Mouse (Mus musculus) ovary, postnatal 10 days (tissue): Measurements from ENCODE around the gene Tm9sf1.

Experiments
- DNase-seq: peaks from one replicate; pipeline ENCODE4 v3.0.0; 2022; ENCODE audit warnings: low spot score

Tm9sf1 gene

GRCm38 (mm10) chr14:55643060-55643907, at the start of gene Tm9sf1:
Tm9sf1 (minus strand) TSS chr14:55643806.
- peak; percentile 93 for DNase-seq

- no peak for DNase-seq
Observed at GRCm38 (mm10) chr14:55689433-55689832, 45.8 kb upstream of the Tm9sf1 start.

- DNase-seq, result no peak
Observed at GRCm38 (mm10) chr14:55682118-55682493, 38.5 kb upstream of the Tm9sf1 start.

GRCm38 (mm10) chr14:55681160-55682117, 37.8 kb upstream of the Tm9sf1 start, which contains the start of gene Tinf2:
Tinf2 (minus strand) TSS chr14:55681820.
- DNase-seq, result peak; percentile 84

- no peak for DNase-seq
Observed at GRCm38 (mm10) chr14:55677615-55678014, 34.0 kb upstream of the Tm9sf1 start.

GRCm38 (mm10) chr14:55672741-55673060, 29.1 kb upstream of the Tm9sf1 start:
- no peak for DNase-seq

- DNase-seq, result peak; percentile 86
Observed at GRCm38 (mm10) chr14:55671833-55672740, 28.5 kb upstream of the Tm9sf1 start, which contains the start of the genes Gmpr2 and Nedd8. Gmpr2 (plus strand) TSS chr14:55671941. Nedd8 (minus strand) TSS chr14:55672124.

- DNase-seq, result no peak
Observed at GRCm38 (mm10) chr14:55671486-55671832, 27.9 kb upstream of the Tm9sf1 start.

- no peak for DNase-seq
Observed at GRCm38 (mm10) chr14:55660636-55661035, 17.0 kb upstream of the Tm9sf1 start.

- DNase-seq, result peak; percentile 41
Observed at GRCm38 (mm10) chr14:55659960-55660573, 16.5 kb upstream of the Tm9sf1 start, which contains the start of gene Mdp1. Mdp1 (minus strand) TSS chr14:55660508.

GRCm38 (mm10) chr14:55658011-55658410, 14.4 kb upstream of the Tm9sf1 start:
- DNase-seq, result no peak

GRCm38 (mm10) chr14:55656935-55657334, 13.3 kb upstream of the Tm9sf1 start:
- no peak for DNase-seq

GRCm38 (mm10) chr14:55651528-55651927, 7.9 kb upstream of the Tm9sf1 start:
- no peak for DNase-seq

- no peak for DNase-seq
Observed at GRCm38 (mm10) chr14:55649884-55650283, 6.3 kb upstream of the Tm9sf1 start, which contains the start of gene Tssk4. Tssk4 (plus strand) TSS chr14:55650184.

GRCm38 (mm10) chr14:55644261-55644888, 769 bp upstream of the Tm9sf1 start:
- no peak for DNase-seq

GRCm38 (mm10) chr14:55642679-55643059, 937 bp downstream of the Tm9sf1 start:
- no peak for DNase-seq

- DNase-seq, result no peak
Observed at GRCm38 (mm10) chr14:55641291-55641690, 2.3 kb downstream of the Tm9sf1 start.

GRCm38 (mm10) chr14:55640816-55641215, 2.8 kb downstream of the Tm9sf1 start:
- no peak for DNase-seq

GRCm38 (mm10) chr14:55637795-55638194, 5.8 kb downstream of the Tm9sf1 start, which contains the start of gene Gm49378:
Gm49378 (minus strand) TSS chr14:55637895.
- DNase-seq, result no peak

- peak; percentile 33 for DNase-seq
Observed at GRCm38 (mm10) chr14:55635523-55636007, 8.0 kb downstream of the Tm9sf1 start, which contains the start of gene Ipo4. Ipo4 (minus strand) TSS chr14:55635957.
